ENCODE assay signal across 8 mouse cellular contexts in genomic region chr11:116086258-116087193, GRCm38 (mm10). TPM values are rescaled to one million over a fixed set of nuclear protein-coding genes. Genes with fewer than 3 reads are reported as not detected.
DNase-seq lines count a peak whose midpoint lies in the region; ATAC-seq lines count a peak whose summit lies in the region.

Gene Wbp2, minus strand, starts transcription at chr11:116086995.

- peak; percentile 98 to 99 for DNase-seq in adrenal gland, adult (ENCODE audit: inconsistent age in 2 of 2, low spot score in 1 of 2)
- peak; percentile 99 for DNase-seq in embryo, embryonic 10.5 days (ENCODE audit: low spot score)
- peak; percentile 96 for DNase-seq in gastrocnemius, postnatal 14 days
- DNase-seq in left cerebral cortex, postnatal 10 days (ENCODE audit: extremely low spot score in 1 of 2, low spot score in 2 of 2), result peak; percentile 98 to 99
- DNase-seq in right cerebral cortex, postnatal 25 days, result peak; percentile 96
- DNase-seq in urinary bladder, postnatal 4 days (ENCODE audit: low spot score in 2 of 2), result peak; percentile 97

- intact Hi-C loops in gastrocnemius, postnatal 14 days (cut with DNase I; ENCODE audit: low total_unique reads), result no loop called here
- intact Hi-C loops in left cerebral cortex, postnatal 10 days (cut with DNase I), result loop anchor here (2.0 to 5.0 kb wide), 2 partner anchors 44 to 54 kb away; partner anchors contain the start of genes Trim65 and Unk

- peak; percentile 97 for ATAC-seq in inflammation-experienced regulatory T-cells, adult 6 months
- peak; percentile 93 for ATAC-seq in megakaryocyte-erythroid progenitor cell, adult 5-6 weeks (replicated peaks; ENCODE audit: low FRiP score, low TSS enrichment, poor library complexity, severe bottlenecking)

RNA-seq across cellular contexts. Expression of gene Wbp2, which starts in this region (rescaled TPM):
- total RNA-seq in gastrocnemius, postnatal 14 days (2021), result 10 to 100 TPM; 61.6 to 65.3 TPM
- 100 to 1,000 TPM; 153 to 156 (median 154) TPM for polyA plus RNA-seq in inflammation-experienced regulatory T-cells, adult 6 months (2017; shearing (Covaris generic))
- total RNA-seq in left cerebral cortex, postnatal 10 days (2021), result 100 to 1,000 TPM; 229 to 234 TPM
- 57.6 and 94.8 TPM in 2 replicates for total RNA-seq in megakaryocyte-erythroid progenitor cell, adult 5-6 weeks (2014; fragmentation: Nextera tagmentation)
- 21.2 and 23.9 TPM in 2 replicates for total RNA-seq in megakaryocyte-erythroid progenitor cell, adult 5-6 weeks (2017)

Comparison
In these comparisons a context has a peak if more than half of its experiments do, and no peak if none do; other contexts are left out.
1. Peak in every context shown above with its lines: DNase-seq and ATAC-seq.